Mouse (Mus musculus): ENCODE results near the gene Foxj1. TPM values are rescaled to one million over a fixed set of nuclear protein-coding genes. Genes with fewer than 3 reads are reported as not detected.
A peak's percentile ranks its signal among the peaks of the same experiment; 100 is the strongest.

Gene Foxj1
- polyA plus RNA-seq, 1 experiment from 2014 or later, result 1.3 TPM

DNA sequence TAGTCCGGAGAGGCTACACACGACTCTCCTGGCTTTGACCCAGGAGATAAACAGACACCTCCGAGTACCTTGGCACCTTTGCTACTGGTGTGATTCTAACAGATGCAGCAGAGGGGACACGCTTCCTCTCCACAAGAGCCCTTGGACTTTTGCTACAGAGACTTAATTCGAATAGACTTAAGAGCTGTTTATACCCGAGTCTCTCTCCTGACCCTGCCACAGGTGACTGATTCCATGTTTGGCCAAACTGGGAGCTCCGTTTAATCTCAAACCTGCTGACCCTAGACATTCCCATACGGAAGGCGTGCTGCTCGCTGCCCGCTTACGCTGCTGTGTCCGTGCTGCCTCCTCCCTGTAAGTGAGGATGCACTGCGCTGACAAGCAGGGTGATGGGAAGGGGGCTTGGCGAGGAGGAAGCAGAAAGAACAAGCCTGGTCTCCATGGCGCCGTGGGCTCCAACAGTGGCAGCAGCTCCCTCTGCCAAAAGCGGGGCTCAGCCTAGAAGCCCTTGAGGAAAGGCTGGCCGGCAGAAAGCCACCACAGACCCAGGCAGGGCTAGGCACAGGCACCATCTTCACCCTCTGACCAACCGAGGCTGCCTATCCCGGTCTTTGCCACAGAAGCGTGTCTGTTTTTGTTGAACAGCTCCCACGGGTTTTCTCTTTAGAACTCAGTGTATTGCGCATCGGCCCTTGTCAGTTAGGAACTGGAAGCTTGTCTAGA lies 7.0 kb upstream of the Foxj1 start:
- Histone ChIP-seq H3K9ac (no peak overlapping the region), H3K9me3 (ENCODE audit: low read depth, low read length) (no peaks in the 10 kb centered on the region), H3K4me2 (no peak overlapping the region), H3K4me3 (ENCODE audit: low read depth, low read length) (no peak overlapping the region), H3K36me3 (ENCODE audit: insufficient read depth) (peaks cover 29% of the 10 kb centered on the region; the same call in 1 of the 2 replicates), H3K4me1 (ENCODE audit: insufficient read depth) (no peaks in the 10 kb centered on the region), H3K27ac (ENCODE audit: low read depth) (no peak overlapping the region; the same call in 1 of the 2 replicates), H3K27me3 (ENCODE audit: insufficient read depth, low read length) (no peaks in the 10 kb centered on the region)
- WGBS, result 57% methylated on average over 25 of the region's 25 CpGs
- no peak for ATAC-seq (ENCODE audit: insufficient read depth)
- DNase-seq, result no peak
- TF ChIP-seq CTCF (IDR thresholded peaks at IDR 0.05; ENCODE audit: low read depth), result no peak

DNA sequence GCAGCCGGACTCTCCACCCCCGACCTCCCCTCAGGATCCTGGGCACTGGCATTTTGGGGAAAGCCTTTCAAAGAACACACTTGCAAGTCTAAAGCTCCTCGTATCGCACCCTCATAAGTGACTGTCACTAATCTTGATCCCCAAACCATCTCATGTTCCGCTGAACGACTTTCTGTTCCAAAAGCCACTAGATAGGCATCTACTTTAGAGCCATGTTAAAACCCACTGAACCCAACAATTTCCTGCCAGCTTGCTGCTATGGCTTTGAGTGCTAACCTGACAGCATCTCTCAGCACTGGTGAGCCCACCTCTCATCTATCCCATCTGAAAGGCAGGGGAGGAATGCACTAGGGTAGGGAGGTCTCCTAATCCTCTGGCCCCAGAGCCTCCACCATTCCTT lies 2.3 kb upstream of the Foxj1 start:
- Histone ChIP-seq H3K36me3 (ENCODE audit: insufficient read depth) (peaks cover 4% of the 10 kb centered on the region; the same call in 1 of the 2 replicates), H3K4me2 (no peak overlapping the region), H3K4me3 (ENCODE audit: low read depth, low read length) (no peak overlapping the region), H3K27me3 (ENCODE audit: insufficient read depth, low read length) (peaks cover 26% of the 10 kb centered on the region), H3K27ac (ENCODE audit: low read depth) (no peak overlapping the region), H3K4me1 (ENCODE audit: insufficient read depth) (peaks cover 11% of the 10 kb centered on the region; the same call in 1 of the 2 replicates), H3K9ac (no peak overlapping the region; the same call in 1 of the 2 replicates), H3K9me3 (ENCODE audit: low read depth, low read length) (no peaks in the 10 kb centered on the region)
- DNase-seq (no peak), ATAC-seq (ENCODE audit: insufficient read depth) (no peak)
- TF ChIP-seq CTCF (IDR thresholded peaks at IDR 0.05; ENCODE audit: low read depth), result no peak
- 66% methylated on average over 6 of the region's 6 CpGs for WGBS

- H3K4me2 ChIP-seq, result no peak overlapping the region; the same call in 1 of the 2 replicates
- H3K9ac ChIP-seq, result no peak overlapping the region
- ATAC-seq (ENCODE audit: insufficient read depth) (no peak), DNase-seq (no peak)
- H3K27me3 ChIP-seq (ENCODE audit: insufficient read depth, low read length), result peaks cover 26% of the 10 kb centered on the region
- no peaks in the 10 kb centered on the region for H3K9me3 ChIP-seq (ENCODE audit: low read depth, low read length)
- H3K27ac ChIP-seq (ENCODE audit: low read depth), result no peak overlapping the region
- peaks cover 2% of the 10 kb centered on the region; the same call in 1 of the 2 replicates for H3K36me3 ChIP-seq (ENCODE audit: insufficient read depth)
- TF ChIP-seq CTCF (IDR thresholded peaks at IDR 0.05; ENCODE audit: low read depth), result no peak
- 35% methylated on average over 12 of the region's 12 CpGs for WGBS
- no peak overlapping the region for H3K4me3 ChIP-seq (ENCODE audit: low read depth, low read length)
- peaks cover 11% of the 10 kb centered on the region; the same call in 1 of the 2 replicates for H3K4me1 ChIP-seq (ENCODE audit: insufficient read depth)
These were observed 1.8 kb upstream of the Foxj1 start for GRCm38 (mm10) chr11:116337000-116337399.

GRCm38 (mm10) chr11:116336393-116336792 lies 1.2 kb upstream of the Foxj1 start:
- TF ChIP-seq CTCF (IDR thresholded peaks at IDR 0.05; ENCODE audit: low read depth), result no peak
- ATAC-seq (ENCODE audit: insufficient read depth), result no peak
- peaks cover 26% of the 10 kb centered on the region for H3K27me3 ChIP-seq (ENCODE audit: insufficient read depth, low read length)
- H3K4me2 ChIP-seq, result peak overlapping the region; percentile 97
- H3K27ac ChIP-seq (ENCODE audit: low read depth), result no peak overlapping the region
- no peaks in the 10 kb centered on the region for H3K9me3 ChIP-seq (ENCODE audit: low read depth, low read length)
- peaks cover 2% of the 10 kb centered on the region; the same call in 1 of the 2 replicates for H3K36me3 ChIP-seq (ENCODE audit: insufficient read depth)
- WGBS, result 81% methylated on average over 4 of the region's 4 CpGs
- H3K4me3 ChIP-seq (ENCODE audit: low read depth, low read length), result no peak overlapping the region
- H3K9ac ChIP-seq, result no peak overlapping the region
- no peak for DNase-seq
- H3K4me1 ChIP-seq (ENCODE audit: insufficient read depth), result peaks cover 11% of the 10 kb centered on the region; the same call in 1 of the 2 replicates

DNA sequence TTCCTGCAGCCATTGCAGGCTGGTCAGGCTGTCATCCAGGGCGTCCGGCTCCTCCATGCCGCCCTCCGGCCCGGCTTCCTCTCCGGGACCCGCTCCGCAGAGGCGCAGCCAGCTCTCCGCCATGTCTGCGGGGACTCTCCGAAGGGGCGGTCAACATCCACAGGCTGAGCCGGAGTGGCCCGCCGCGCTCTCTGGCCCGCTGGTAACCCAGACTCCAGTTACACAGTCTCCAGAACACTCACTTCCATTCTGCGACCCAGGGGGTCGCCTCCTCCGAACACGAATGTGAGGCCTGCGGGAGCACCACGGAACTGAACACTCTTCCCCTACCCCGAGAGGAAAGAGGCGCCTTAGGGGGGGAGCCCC lies 799 bp downstream of the Foxj1 start:
- no peak for DNase-seq
- peak overlapping the region; percentile 4; the same call in 1 of the 2 replicates for H3K9ac ChIP-seq
- no peaks in the 10 kb centered on the region for H3K36me3 ChIP-seq (ENCODE audit: insufficient read depth)
- peaks cover 26% of the 10 kb centered on the region for H3K27me3 ChIP-seq (ENCODE audit: insufficient read depth, low read length)
- H3K4me2 ChIP-seq, result peak overlapping the region; percentile 97
- peaks cover 11% of the 10 kb centered on the region; the same call in 1 of the 2 replicates for H3K4me1 ChIP-seq (ENCODE audit: insufficient read depth)
- H3K27ac ChIP-seq (ENCODE audit: low read depth), result no peak overlapping the region
- whole genome bisulfite sequencing, result 4% methylated on average over 26 of the region's 26 CpGs
- H3K9me3 ChIP-seq (ENCODE audit: low read depth, low read length), result no peaks in the 10 kb centered on the region
- H3K4me3 ChIP-seq (ENCODE audit: low read depth, low read length), result peak overlapping the region; percentile 64
- no peak for ATAC-seq (ENCODE audit: insufficient read depth)
- TF ChIP-seq CTCF (IDR thresholded peaks at IDR 0.05; ENCODE audit: low read depth), result no peak

- H3K27me3 ChIP-seq (ENCODE audit: insufficient read depth, low read length), result peaks cover 26% of the 10 kb centered on the region
- H3K4me2 ChIP-seq, result peak overlapping the region; percentile 97
- peak overlapping the region; percentile 64 for H3K4me3 ChIP-seq (ENCODE audit: low read depth, low read length)
- no peak for ATAC-seq (ENCODE audit: insufficient read depth)
- H3K9me3 ChIP-seq (ENCODE audit: low read depth, low read length), result no peaks in the 10 kb centered on the region
- H3K27ac ChIP-seq (ENCODE audit: low read depth), result no peak overlapping the region
- peaks cover 11% of the 10 kb centered on the region; the same call in 1 of the 2 replicates for H3K4me1 ChIP-seq (ENCODE audit: insufficient read depth)
- H3K36me3 ChIP-seq (ENCODE audit: insufficient read depth), result no peaks in the 10 kb centered on the region
- peak; percentile 27 for DNase-seq
- WGBS, result 18% methylated on average over 31 of the region's 31 CpGs
- no peak for TF ChIP-seq CTCF (IDR thresholded peaks at IDR 0.05; ENCODE audit: low read depth)
- peak overlapping the region; percentile 4; the same call in 1 of the 2 replicates for H3K9ac ChIP-seq
These were observed 1.4 kb downstream of the Foxj1 start for GRCm38 (mm10) chr11:116333526-116334416.

DNA sequence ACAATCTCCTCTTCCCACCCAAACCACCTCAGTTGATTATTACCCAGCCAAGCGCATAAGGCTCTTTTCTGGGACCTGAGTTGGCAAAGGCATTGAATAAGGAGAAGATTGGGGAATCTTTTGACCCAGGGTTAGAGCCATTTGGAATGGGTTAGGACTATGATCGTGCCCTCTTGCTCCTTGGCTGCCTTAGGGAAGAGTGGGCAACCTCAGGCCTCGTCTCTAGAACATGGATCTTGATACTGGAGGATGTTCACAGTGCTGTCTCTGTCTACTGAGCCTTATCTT lies 2.3 kb downstream of the Foxj1 start:
- no peak overlapping the region for H3K4me3 ChIP-seq (ENCODE audit: low read depth, low read length)
- H3K4me1 ChIP-seq (ENCODE audit: insufficient read depth), result peaks cover 11% of the 10 kb centered on the region; the same call in 1 of the 2 replicates
- DNase-seq (no peak), ATAC-seq (ENCODE audit: insufficient read depth) (no peak)
- no peak overlapping the region for H3K9ac ChIP-seq
- H3K4me2 ChIP-seq, result no peak overlapping the region
- no peaks in the 10 kb centered on the region for H3K36me3 ChIP-seq (ENCODE audit: insufficient read depth)
- no peak overlapping the region for H3K27ac ChIP-seq (ENCODE audit: low read depth)
- no peak for TF ChIP-seq CTCF (IDR thresholded peaks at IDR 0.05; ENCODE audit: low read depth)
- H3K27me3 ChIP-seq (ENCODE audit: insufficient read depth, low read length), result peaks cover 26% of the 10 kb centered on the region
- H3K9me3 ChIP-seq (ENCODE audit: low read depth, low read length), result no peaks in the 10 kb centered on the region
- WGBS, result 84% methylated on average over 3 of the region's 3 CpGs
